Mouse (Mus musculus) ES-E14 (cell line): Measurements from ENCODE around the gene Kctd15. TPM values are rescaled to one million over a fixed set of nuclear protein-coding genes. Genes with fewer than 3 reads are reported as not detected.

Source experiments
- DNase-seq: peaks from one replicate; pipeline ENCODE4 v3.0.0-alpha.2; 2013; ENCODE audit warnings: low read depth, low spot score
- H3K27ac ChIP-seq: 2 replicates; pipeline ENCODE4 v1.5.1; 2012; ENCODE audit warnings: low read depth, mild to moderate bottlenecking, low read length, moderate library complexity, mixed read lengths; ENCODE audit not compliant: poor library complexity, insufficient read depth, severe bottlenecking
- H3K36me3 ChIP-seq: 2 replicates; pipeline ENCODE4 v1.6.1; 2012; ENCODE audit warnings: mild to moderate bottlenecking, low read length, moderate library complexity, mixed read lengths; ENCODE audit not compliant: control insufficient read depth, poor library complexity, insufficient read depth, severe bottlenecking
- H3K4me1 ChIP-seq, 2 experiments: fragments of 150-350 bp in 1 of 2; sonication (generic) in 1 of 2; 2 replicates each; pipeline ENCODE4 v1.6.1; 2012; ENCODE audit warnings: low read length in 2 of 2, mild to moderate bottlenecking in 1 of 2, mixed read lengths in 1 of 2; ENCODE audit not compliant: control insufficient read depth in 2 of 2, insufficient read depth in 2 of 2, poor library complexity in 1 of 2
- H3K4me3 ChIP-seq, 2 experiments: fragments of 150-350 bp in 1 of 2; sonication (generic) in 1 of 2; 2 replicates each; pipeline ENCODE4 v1.5.1; 2012; ENCODE audit warnings: low read length in 2 of 2, low read depth in 1 of 2, mild to moderate bottlenecking in 1 of 2, mixed read lengths in 1 of 2; ENCODE audit not compliant: insufficient read depth in 1 of 2, poor library complexity in 1 of 2, severe bottlenecking in 1 of 2
- H3K9ac ChIP-seq: 2 replicates; pipeline ENCODE4 v1.6.1; 2012; ENCODE audit warnings: low read depth, mild to moderate bottlenecking, low read length, mixed read lengths; ENCODE audit not compliant: poor library complexity, insufficient read depth, severe bottlenecking
- H3K9me3 ChIP-seq: fragments of 150-350 bp; sonication (generic); 2 replicates; pipeline ENCODE4 v1.6.1; 2012; ENCODE audit warnings: low read depth, mild to moderate bottlenecking, low read length; ENCODE audit not compliant: control insufficient read depth, insufficient read depth
- CHD2 ChIP-seq: IDR thresholded peaks from 2 replicates; pipeline ENCODE4 v1.6.1; 2014; ENCODE audit warnings: mild to moderate bottlenecking, low read depth, low read length, inconsistent platforms
- HCFC1 ChIP-seq: IDR thresholded peaks from 2 replicates; pipeline ENCODE4 v1.6.1; 2012; ENCODE audit warnings: low read length, inconsistent platforms, borderline replicate concordance; ENCODE audit not compliant: insufficient read depth
- MAFK ChIP-seq: IDR thresholded peaks from 2 replicates; pipeline ENCODE4 v1.6.1; 2014; ENCODE audit warnings: mild to moderate bottlenecking, low read depth, low read length, inconsistent platforms; ENCODE audit not compliant: insufficient read depth
- ZC3H11A ChIP-seq: IDR thresholded peaks from 2 replicates; pipeline ENCODE4 v1.6.1; 2012; ENCODE audit warnings: low read depth, mild to moderate bottlenecking, inconsistent platforms, low read length, borderline replicate concordance
- ZNF384 ChIP-seq: IDR thresholded peaks from 2 replicates; pipeline ENCODE4 v1.6.1; 2012; ENCODE audit warnings: low read depth, low read length, inconsistent platforms
- in situ Hi-C, 2 experiments: fragments of 600-800 bp; cut with MboI; formaldehyde crosslinking; loops; one replicate each; pipeline ENCODE4 v1.15.1; 2025; ENCODE audit warnings: low sequenced_read_pairs in 2 of 2, inconsistent platforms in 1 of 2; ENCODE audit not compliant: unreplicated experiment in 2 of 2
- total RNA-seq: library from RNA; depleted of rRNA; stranded (reverse); fragments of 300-350 nt; gene quantifications from 2 replicates; pipeline ENCODE4 v1.2.3, GENCODE M21; 2012

The Kctd15 gene
- total RNA-seq, 1 experiment, result 15.9 TPM

GRCm38 (mm10) chr7:34618141-34618890, 38.2 kb downstream of the Kctd15 start:
- H3K27ac ChIP-seq, result no peak overlapping the region
- no peak for DNase-seq
- H3K4me1 ChIP-seq, result peaks cover 0 to 7% of the 10 kb centered on the region in 2 experiments; a peak in 1 of 4 replicates
- TF ChIP-seq MAFK, result no peak
- TF ChIP-seq ZC3H11A, result no peak
- no peak for TF ChIP-seq ZNF384
- TF ChIP-seq CHD2, result no peak
- TF ChIP-seq HCFC1, result no peak
- no peaks in the 10 kb centered on the region for H3K9me3 ChIP-seq
- no peaks in the 10 kb centered on the region for H3K36me3 ChIP-seq
- in situ Hi-C loops, result loop anchor here in 1 of 2 experiments (5.0 kb wide), 1 partner anchor 54 kb away; no protein-coding TSS in a partner anchor
- H3K9ac ChIP-seq, result no peak overlapping the region
- H3K4me3 ChIP-seq, result no peak overlapping the region

GRCm38 (mm10) chr7:34616275-34616674, 40.3 kb downstream of the Kctd15 start:
- peak; percentile 59 for DNase-seq
- in situ Hi-C loops, result loop anchor here in 1 of 2 experiments (5.0 kb wide), 1 partner anchor 56 kb away; no protein-coding TSS in a partner anchor
- H3K9me3 ChIP-seq, result no peaks in the 10 kb centered on the region
- no peak overlapping the region for H3K27ac ChIP-seq
- TF ChIP-seq MAFK (no peak), CHD2 (no peak), ZNF384 (no peak), HCFC1 (no peak), ZC3H11A (peak; percentile 82)
- H3K4me3 ChIP-seq, result no peak overlapping the region
- H3K4me1 ChIP-seq, result peaks cover 0 to 7% of the 10 kb centered on the region in 2 experiments; a peak in 1 of 4 replicates
- H3K9ac ChIP-seq, result no peak overlapping the region
- no peaks in the 10 kb centered on the region for H3K36me3 ChIP-seq

GRCm38 (mm10) chr7:34610445-34610844, 46.1 kb downstream of the Kctd15 start:
- no peak overlapping the region for H3K9ac ChIP-seq
- no peak for TF ChIP-seq CHD2
- TF ChIP-seq MAFK, result no peak
- TF ChIP-seq ZNF384, result no peak
- TF ChIP-seq ZC3H11A, result no peak
- no peak for TF ChIP-seq HCFC1
- H3K4me1 ChIP-seq, result peaks cover 0 to 4% of the 10 kb centered on the region in 2 experiments; a peak in 1 of 4 replicates
- DNase-seq, result no peak
- H3K27ac ChIP-seq, result no peak overlapping the region
- no peaks in the 10 kb centered on the region for H3K36me3 ChIP-seq
- no peak overlapping the region for H3K4me3 ChIP-seq
- in situ Hi-C loops, result no loop called here
- H3K9me3 ChIP-seq, result no peaks in the 10 kb centered on the region

GRCm38 (mm10) chr7:34607334-34607970, 49.1 kb downstream of the Kctd15 start:
- DNase-seq, result no peak
- H3K27ac ChIP-seq, result no peak overlapping the region
- TF ChIP-seq HCFC1 (no peak), MAFK (no peak), ZNF384 (no peak), ZC3H11A (no peak), CHD2 (no peak)
- in situ Hi-C loops, result no loop called here
- no peak overlapping the region for H3K9ac ChIP-seq
- H3K36me3 ChIP-seq, result no peaks in the 10 kb centered on the region
- no peak overlapping the region for H3K4me3 ChIP-seq
- peaks cover 0 to 4% of the 10 kb centered on the region in 2 experiments; a peak in 1 of 4 replicates for H3K4me1 ChIP-seq
- no peaks in the 10 kb centered on the region for H3K9me3 ChIP-seq
